Mouse (Mus musculus): ENCODE results near the gene Tmem158. TPM values are rescaled to one million over a fixed set of nuclear protein-coding genes. Genes with fewer than 3 reads are reported as not detected.
A peak's percentile ranks its signal among the peaks of the same experiment; 100 is the strongest.

Gene Tmem158
- polyA plus RNA-seq, 1 experiment from 2014 or later = 15.4 TPM

DNA sequence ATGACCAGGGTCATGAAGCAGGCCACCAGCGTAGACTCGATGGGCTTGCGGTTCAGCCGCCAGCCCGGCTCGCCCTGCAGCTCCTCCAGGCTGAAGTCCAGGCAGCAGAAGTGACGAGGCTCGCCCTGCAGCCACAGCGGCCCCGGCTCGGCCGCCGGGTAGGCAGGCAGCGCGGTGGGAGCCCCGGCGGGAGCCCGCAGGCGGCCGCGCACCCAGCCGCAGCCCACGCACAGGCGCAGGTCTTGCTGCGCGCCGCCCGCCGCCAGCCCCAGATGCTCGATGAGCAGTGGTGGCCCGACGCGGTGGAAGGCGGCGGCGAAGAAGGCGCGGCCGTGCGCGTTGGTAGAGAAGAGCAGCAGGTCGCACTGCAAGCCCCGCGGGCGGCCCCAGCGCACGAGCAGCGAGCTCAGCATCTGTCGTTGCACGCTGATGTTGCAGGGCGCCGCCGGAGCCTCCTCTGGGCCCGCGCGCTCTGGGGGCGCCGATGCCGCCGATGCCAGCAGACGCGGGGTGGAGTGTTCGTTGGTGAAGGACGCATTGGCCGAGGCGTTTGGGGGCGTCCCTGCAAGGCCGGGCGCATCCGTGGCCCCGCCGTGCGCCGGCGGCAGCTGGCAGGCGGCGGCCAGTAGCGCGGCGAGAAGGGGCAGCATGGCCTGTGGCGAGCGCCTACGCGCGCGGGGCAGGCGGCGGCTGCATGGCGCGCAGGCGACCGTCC is 511 bp downstream of the Tmem158 start:
- Histone ChIP-seq H3K27me3 (replicated peaks; ENCODE audit: control insufficient read depth, insufficient read depth, low read length) (peaks cover 33% of the 10 kb centered on the region), H3K36me3 (ENCODE audit: control insufficient read depth, insufficient read depth, low read length) (no peaks in the 10 kb centered on the region)
- peak; percentile 57 for DNase-seq (ENCODE audit: low spot score)

DNA sequence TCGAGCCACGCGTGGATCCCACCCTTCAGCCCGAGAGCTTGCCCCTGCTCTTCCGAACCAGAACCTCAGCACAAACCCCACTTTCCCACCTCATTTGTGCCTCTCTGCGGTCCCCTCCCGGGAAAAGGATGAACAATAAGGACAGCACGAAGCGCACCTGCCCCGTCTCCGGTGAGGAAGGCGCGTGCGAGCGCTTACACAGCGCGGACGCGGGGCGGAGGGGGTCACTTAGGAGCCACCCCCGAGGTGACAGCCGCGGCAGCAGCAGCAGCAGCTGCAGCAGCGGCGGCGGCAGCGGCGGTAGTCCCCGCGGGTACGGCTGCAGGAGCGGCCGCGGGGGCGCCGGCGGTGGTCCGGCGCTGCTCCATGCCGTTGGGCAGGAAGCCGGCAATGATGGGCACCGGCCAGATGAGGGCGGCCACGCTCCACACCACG is 1.1 kb downstream of the Tmem158 start:
- H3K4me1 ChIP-seq (ENCODE audit: control insufficient read depth, insufficient read depth, low read length) = peaks cover 4% of the 10 kb centered on the region
- no peaks in the 10 kb centered on the region for H3K9me3 ChIP-seq (ENCODE audit: control insufficient read depth, low read length)
- no peak overlapping the region for H3K27ac ChIP-seq (replicated peaks; ENCODE audit: low read depth, low read length)
- ATAC-seq (ENCODE audit: low read depth) (no peak), DNase-seq (ENCODE audit: low spot score) (peak; percentile 83)
- WGBS = under 1% methylated on average over 25 of the region's 45 CpGs
- H3K27me3 ChIP-seq (replicated peaks; ENCODE audit: control insufficient read depth, insufficient read depth, low read length) = peaks cover 33% of the 10 kb centered on the region
- peak overlapping the region; percentile 70 for H3K9ac ChIP-seq (ENCODE audit: low read depth, low read length)
- H3K4me2 ChIP-seq (ENCODE audit: low read depth, low read length) = peak overlapping the region; percentile 96
- H3K4me3 ChIP-seq (ENCODE audit: low read depth, low read length) = peak overlapping the region; percentile 70
- H3K36me3 ChIP-seq (ENCODE audit: control insufficient read depth, insufficient read depth, low read length) = no peaks in the 10 kb centered on the region

More for the DNA sequence above, 511 bp downstream of the Tmem158 start:
- peak overlapping the region; percentile 70 for H3K4me3 ChIP-seq (ENCODE audit: low read depth, low read length)
- peak; percentile 71 for ATAC-seq (ENCODE audit: low read depth)
- peaks cover 4% of the 10 kb centered on the region for H3K4me1 ChIP-seq (ENCODE audit: control insufficient read depth, insufficient read depth, low read length)
- peak overlapping the region; percentile 96 for H3K4me2 ChIP-seq (ENCODE audit: low read depth, low read length)
- H3K9ac ChIP-seq (ENCODE audit: low read depth, low read length) = peak overlapping the region; percentile 70
- WGBS = under 1% methylated on average over 49 of the region's 92 CpGs
- H3K9me3 ChIP-seq (ENCODE audit: control insufficient read depth, low read length) = no peaks in the 10 kb centered on the region
- peak overlapping the region; percentile 67 for H3K27ac ChIP-seq (replicated peaks; ENCODE audit: low read depth, low read length)

DNA sequence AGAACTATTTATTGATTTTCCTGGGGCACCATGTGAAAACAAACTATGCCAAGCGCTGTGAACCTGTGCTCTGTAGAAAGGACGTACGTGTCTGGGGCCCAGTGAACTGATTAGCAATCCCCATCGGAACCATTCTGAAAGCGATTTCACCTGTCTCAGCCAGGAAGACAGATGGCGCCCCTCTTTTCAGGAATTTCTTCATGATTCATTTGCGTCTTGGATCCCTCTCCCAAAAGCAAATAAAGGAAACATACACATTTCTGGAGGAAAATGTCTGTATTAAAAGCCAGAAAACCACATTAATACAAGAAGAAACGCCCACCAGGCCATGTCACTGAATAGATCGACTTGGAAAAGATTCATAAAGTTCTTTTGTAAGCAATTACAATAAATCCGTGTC is 1.8 kb downstream of the Tmem158 start:
- no peak for ATAC-seq (ENCODE audit: low read depth)
- Histone ChIP-seq H3K9ac (ENCODE audit: low read depth, low read length) (no peak overlapping the region), H3K36me3 (ENCODE audit: control insufficient read depth, insufficient read depth, low read length) (no peaks in the 10 kb centered on the region), H3K4me1 (ENCODE audit: control insufficient read depth, insufficient read depth, low read length) (peaks cover 4% of the 10 kb centered on the region), H3K27ac (replicated peaks; ENCODE audit: low read depth, low read length) (no peak overlapping the region), H3K4me2 (ENCODE audit: low read depth, low read length) (peak overlapping the region; percentile 96), H3K4me3 (ENCODE audit: low read depth, low read length) (peak overlapping the region; percentile 70), H3K27me3 (replicated peaks; ENCODE audit: control insufficient read depth, insufficient read depth, low read length) (peaks cover 33% of the 10 kb centered on the region), H3K9me3 (ENCODE audit: control insufficient read depth, low read length) (no peaks in the 10 kb centered on the region)
- DNase-seq (ENCODE audit: low spot score) = peak; percentile 12
- WGBS = 31% methylated on average over 10 of the region's 10 CpGs

DNA sequence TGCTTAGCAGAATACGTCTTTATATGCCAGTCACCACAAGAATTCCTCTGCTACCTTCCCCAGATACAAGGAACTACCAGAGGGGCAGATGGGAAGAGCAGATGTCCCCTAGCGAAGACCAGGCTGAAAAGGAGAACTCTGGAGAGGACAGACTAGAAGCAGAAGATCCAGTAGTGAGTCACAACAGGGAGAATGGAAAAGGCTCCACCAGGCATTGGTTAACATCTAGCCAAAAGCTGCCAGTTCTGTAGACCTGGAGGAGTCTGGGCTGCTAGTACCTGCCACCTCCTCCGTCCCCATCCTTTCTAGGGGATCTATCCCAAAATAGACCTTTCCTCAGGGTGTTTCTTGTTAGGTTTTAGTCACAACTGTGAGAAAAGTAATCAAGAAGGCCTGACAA is 4.8 kb downstream of the Tmem158 start:
- H3K4me1 ChIP-seq (ENCODE audit: control insufficient read depth, insufficient read depth, low read length) = peaks cover 4% of the 10 kb centered on the region; the same call in 1 of the 2 replicates
- H3K27ac ChIP-seq (replicated peaks; ENCODE audit: low read depth, low read length) = no peak overlapping the region
- no peak overlapping the region for H3K4me2 ChIP-seq (ENCODE audit: low read depth, low read length)
- H3K4me3 ChIP-seq (ENCODE audit: low read depth, low read length) = no peak overlapping the region
- no peak overlapping the region for H3K9ac ChIP-seq (ENCODE audit: low read depth, low read length)
- H3K9me3 ChIP-seq (ENCODE audit: control insufficient read depth, low read length) = no peaks in the 10 kb centered on the region
- no peaks in the 10 kb centered on the region for H3K36me3 ChIP-seq (ENCODE audit: control insufficient read depth, insufficient read depth, low read length)
- ATAC-seq (ENCODE audit: low read depth) (no peak), DNase-seq (ENCODE audit: low spot score) (no peak)
- H3K27me3 ChIP-seq (replicated peaks; ENCODE audit: control insufficient read depth, insufficient read depth, low read length) = peaks cover 33% of the 10 kb centered on the region
- WGBS = 73% methylated on average over 3 of the region's 3 CpGs

DNA sequence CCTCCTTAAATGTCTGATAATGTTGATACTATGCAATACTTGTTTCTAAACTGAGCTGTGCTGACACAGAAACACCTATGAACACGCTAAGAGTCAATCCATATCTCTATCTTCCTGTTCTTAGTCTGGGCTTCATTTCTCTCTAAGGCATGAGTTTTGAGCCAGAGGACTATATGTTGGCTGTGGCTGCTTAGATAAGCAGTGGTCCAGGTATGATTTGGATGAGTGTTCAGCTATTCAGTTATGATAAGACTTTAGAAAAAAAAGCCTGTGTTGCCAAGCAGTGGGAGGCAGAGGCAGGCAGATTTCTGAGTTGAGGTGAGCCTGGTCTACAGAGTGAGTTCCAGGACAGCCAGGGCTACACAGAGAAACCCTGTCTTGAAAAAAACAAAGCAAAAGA is 12.6 kb downstream of the Tmem158 start:
- no peaks in the 10 kb centered on the region for H3K27me3 ChIP-seq (replicated peaks; ENCODE audit: control insufficient read depth, insufficient read depth, low read length)
- H3K4me3 ChIP-seq (ENCODE audit: low read depth, low read length) = no peak overlapping the region
- H3K4me1 ChIP-seq (ENCODE audit: control insufficient read depth, insufficient read depth, low read length) = no peaks in the 10 kb centered on the region
- H3K9me3 ChIP-seq (ENCODE audit: control insufficient read depth, low read length) = no peaks in the 10 kb centered on the region
- H3K9ac ChIP-seq (ENCODE audit: low read depth, low read length) = no peak overlapping the region
- WGBS = 74% methylated on average over 1 of the region's 1 CpGs
- H3K4me2 ChIP-seq (ENCODE audit: low read depth, low read length) = no peak overlapping the region
- no peak overlapping the region for H3K27ac ChIP-seq (replicated peaks; ENCODE audit: low read depth, low read length)
- no peaks in the 10 kb centered on the region for H3K36me3 ChIP-seq (ENCODE audit: control insufficient read depth, insufficient read depth, low read length)
- ATAC-seq (ENCODE audit: low read depth) (no peak), DNase-seq (ENCODE audit: low spot score) (no peak)

DNA sequence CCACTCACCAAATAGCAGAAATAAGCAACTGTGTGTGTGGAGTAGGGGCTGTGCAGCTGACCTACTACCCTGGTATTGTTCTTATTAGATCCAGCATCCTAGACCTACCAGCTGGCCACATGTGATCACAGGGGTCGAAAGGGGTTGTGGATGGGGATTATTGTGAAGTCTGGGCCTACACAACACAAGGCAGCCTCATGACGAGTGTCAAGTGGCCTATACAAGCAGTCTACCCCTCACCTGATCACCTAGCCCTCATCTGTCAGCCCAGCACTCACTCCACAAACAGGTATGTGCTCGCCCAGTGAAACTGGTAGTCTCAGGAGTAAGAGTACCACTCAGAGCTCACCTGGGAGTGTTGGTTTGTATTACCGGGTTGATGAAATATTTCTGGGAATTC is 15.4 kb downstream of the Tmem158 start:
- ATAC-seq (ENCODE audit: low read depth) (no peak), DNase-seq (ENCODE audit: low spot score) (no peak)
- Histone ChIP-seq H3K27me3 (replicated peaks; ENCODE audit: control insufficient read depth, insufficient read depth, low read length) (no peaks in the 10 kb centered on the region), H3K9me3 (ENCODE audit: control insufficient read depth, low read length) (no peaks in the 10 kb centered on the region), H3K36me3 (ENCODE audit: control insufficient read depth, insufficient read depth, low read length) (no peaks in the 10 kb centered on the region), H3K9ac (ENCODE audit: low read depth, low read length) (no peak overlapping the region), H3K4me1 (ENCODE audit: control insufficient read depth, insufficient read depth, low read length) (no peaks in the 10 kb centered on the region), H3K4me2 (ENCODE audit: low read depth, low read length) (no peak overlapping the region), H3K4me3 (ENCODE audit: low read depth, low read length) (no peak overlapping the region), H3K27ac (replicated peaks; ENCODE audit: low read depth, low read length) (no peak overlapping the region)
- WGBS = 76% methylated on average over 4 of the region's 4 CpGs

DNA sequence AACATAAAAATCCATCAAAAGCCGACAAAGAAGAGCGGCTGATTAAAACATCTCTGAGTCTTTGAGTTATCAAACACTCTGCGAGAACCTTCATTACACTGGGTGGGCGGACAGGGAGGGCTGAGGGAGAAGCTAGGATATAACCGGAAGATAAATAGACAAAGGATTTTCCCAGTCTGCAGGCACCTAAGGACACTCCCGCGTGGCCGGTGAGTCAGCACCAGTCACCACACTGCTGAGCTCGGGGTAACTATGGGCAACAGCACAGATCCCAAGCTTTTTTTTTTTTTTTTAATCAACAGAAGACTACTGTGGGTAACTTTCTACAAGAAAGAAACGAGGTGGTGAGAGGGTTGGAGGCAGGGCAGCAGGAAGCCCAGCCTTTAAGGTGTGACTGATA is 16.6 kb downstream of the Tmem158 start:
- Histone ChIP-seq H3K27ac (replicated peaks; ENCODE audit: low read depth, low read length) (no peak overlapping the region), H3K4me3 (ENCODE audit: low read depth, low read length) (no peak overlapping the region), H3K4me1 (ENCODE audit: control insufficient read depth, insufficient read depth, low read length) (no peaks in the 10 kb centered on the region), H3K9me3 (ENCODE audit: control insufficient read depth, low read length) (no peaks in the 10 kb centered on the region), H3K4me2 (ENCODE audit: low read depth, low read length) (no peak overlapping the region), H3K36me3 (ENCODE audit: control insufficient read depth, insufficient read depth, low read length) (no peaks in the 10 kb centered on the region), H3K27me3 (replicated peaks; ENCODE audit: control insufficient read depth, insufficient read depth, low read length) (no peaks in the 10 kb centered on the region), H3K9ac (ENCODE audit: low read depth, low read length) (no peak overlapping the region)
- DNase-seq (ENCODE audit: low spot score) = no peak
- 67% methylated on average over 10 of the region's 10 CpGs for WGBS
- no peak for ATAC-seq (ENCODE audit: low read depth)

DNA sequence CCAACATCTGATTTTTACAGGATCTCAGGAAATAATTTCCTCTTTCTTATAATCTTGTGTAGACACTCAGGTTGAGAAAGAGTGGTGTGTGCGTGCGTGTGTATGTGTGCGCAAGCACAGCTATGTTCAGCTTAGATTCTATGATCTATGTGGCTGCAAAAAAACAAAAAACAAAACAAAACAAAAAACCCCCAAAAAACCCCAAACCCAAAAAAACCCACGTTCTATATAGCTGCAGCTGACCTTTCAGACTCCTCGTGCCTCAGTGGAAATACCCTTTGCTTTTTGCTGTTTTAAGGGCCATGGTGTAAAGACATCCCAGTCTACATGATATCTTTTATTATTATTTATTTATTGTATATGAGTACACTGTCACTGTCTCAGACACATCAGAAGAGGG is 19.4 kb downstream of the Tmem158 start:
- Histone ChIP-seq H3K9me3 (ENCODE audit: control insufficient read depth, low read length) (no peaks in the 10 kb centered on the region), H3K36me3 (ENCODE audit: control insufficient read depth, insufficient read depth, low read length) (no peaks in the 10 kb centered on the region), H3K27ac (replicated peaks; ENCODE audit: low read depth, low read length) (no peak overlapping the region), H3K4me2 (ENCODE audit: low read depth, low read length) (no peak overlapping the region), H3K4me3 (ENCODE audit: low read depth, low read length) (no peak overlapping the region), H3K9ac (ENCODE audit: low read depth, low read length) (no peak overlapping the region), H3K27me3 (replicated peaks; ENCODE audit: control insufficient read depth, insufficient read depth, low read length) (no peaks in the 10 kb centered on the region), H3K4me1 (ENCODE audit: control insufficient read depth, insufficient read depth, low read length) (peaks cover 17% of the 10 kb centered on the region)
- ATAC-seq (ENCODE audit: low read depth) (no peak), DNase-seq (ENCODE audit: low spot score) (no peak)
- WGBS = 89% methylated on average over 5 of the region's 5 CpGs

DNA sequence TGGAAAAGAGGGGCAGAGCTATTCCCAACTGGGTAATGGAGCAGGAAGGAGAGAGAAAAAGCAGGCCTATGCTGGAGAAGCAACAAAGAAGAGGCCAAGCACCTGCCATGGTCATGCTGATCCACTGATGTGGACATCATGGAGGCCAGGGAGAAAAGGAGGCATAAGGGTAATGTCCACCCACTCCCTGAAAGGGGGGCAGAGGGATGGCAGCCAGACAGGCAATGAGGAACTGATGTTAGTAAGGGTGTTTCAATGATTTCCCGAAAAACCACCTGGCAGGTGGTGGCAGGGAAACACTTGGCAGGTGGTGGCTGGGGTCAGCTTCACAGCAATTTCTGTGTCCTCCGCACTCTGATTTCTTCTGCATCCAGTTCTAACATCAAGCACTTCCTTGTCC is 19.8 kb downstream of the Tmem158 start:
- WGBS = 91% methylated on average over 2 of the region's 2 CpGs

More for the DNA sequence above, 19.8 kb downstream of the Tmem158 start:
- no peak overlapping the region for H3K4me2 ChIP-seq (ENCODE audit: low read depth, low read length)
- H3K27me3 ChIP-seq (replicated peaks; ENCODE audit: control insufficient read depth, insufficient read depth, low read length) = no peaks in the 10 kb centered on the region
- no peak overlapping the region for H3K27ac ChIP-seq (replicated peaks; ENCODE audit: low read depth, low read length)
- H3K4me3 ChIP-seq (ENCODE audit: low read depth, low read length) = no peak overlapping the region
- peaks cover 17% of the 10 kb centered on the region for H3K4me1 ChIP-seq (ENCODE audit: control insufficient read depth, insufficient read depth, low read length)
- no peaks in the 10 kb centered on the region for H3K9me3 ChIP-seq (ENCODE audit: control insufficient read depth, low read length)
- DNase-seq (ENCODE audit: low spot score) = no peak
- H3K9ac ChIP-seq (ENCODE audit: low read depth, low read length) = no peak overlapping the region
- H3K36me3 ChIP-seq (ENCODE audit: control insufficient read depth, insufficient read depth, low read length) = no peaks in the 10 kb centered on the region
- ATAC-seq (ENCODE audit: low read depth) = no peak
